Mouse (Mus musculus) thymus, adult 2 months (tissue): ENCODE data around the gene Tpo.

ENCODE experiments used
- CTCF ChIP-seq: fragments of 200-500 bp; IDR thresholded peaks from 2 replicates; pipeline ENCODE4 v1.5.1; 2012; ENCODE audit warnings: mild to moderate bottlenecking, control low read depth, low read length, moderate library complexity, borderline replicate concordance; ENCODE audit not compliant: control insufficient read depth, poor library complexity, insufficient read depth; ENCODE audit errors: extremely low read depth
- POLR2A ChIP-seq: fragments of 200-500 bp; IDR thresholded peaks from 2 replicates; pipeline ENCODE4 v1.6.1; 2012; ENCODE audit warnings: mild to moderate bottlenecking, low read length, control low read depth, moderate library complexity; ENCODE audit not compliant: control insufficient read depth, poor library complexity, insufficient read depth; ENCODE audit errors: extremely low read depth

DNA sequence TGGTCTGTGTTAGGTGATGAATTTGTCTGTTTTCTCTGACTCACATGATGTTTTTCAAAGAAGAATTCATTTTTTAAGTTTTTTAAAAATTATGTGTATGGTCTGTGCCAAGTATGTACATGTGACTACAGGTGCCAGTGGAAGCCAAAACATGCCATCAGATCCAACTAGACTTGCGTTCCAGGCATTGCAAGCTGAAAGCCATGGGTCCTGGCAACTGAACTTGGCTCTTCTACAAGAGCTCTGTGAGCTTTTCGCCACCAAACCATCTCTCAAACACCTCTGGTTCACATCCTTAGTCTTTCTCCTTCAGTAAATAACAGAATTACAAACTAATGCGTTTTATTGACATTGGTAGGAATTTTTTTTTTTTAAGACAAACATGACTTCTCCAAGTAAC, 49.3 kb upstream of the Tpo start:
- no peak for TF ChIP-seq CTCF
- no peak for TF ChIP-seq POLR2A
